Mouse (Mus musculus) liver, embryonic 13.5 days (tissue): Measurements from ENCODE around the gene Acsf2. TPM values are rescaled to one million over a fixed set of nuclear protein-coding genes. Genes with fewer than 3 reads are reported as not detected.

ENCODE experiments used
- ATAC-seq: fragments of 200-750 bp; cut with Nextera tagmentation; 2 replicates; pipeline ENCODE4 v1.8.0; 2017; ENCODE audit warnings: low read depth, mild to moderate bottlenecking, moderate number of reproducible peaks, moderate library complexity
- DNase-seq: peaks from one replicate; pipeline ENCODE4 v3.0.0; 2022
- H3K27ac ChIP-seq: fragments of 300-500 bp; sonication (generic); 2 replicates; pipeline ENCODE4 v1.5.1; 2015; ENCODE audit warnings: moderate library complexity, mild to moderate bottlenecking, inconsistent platforms
- H3K27me3 ChIP-seq: fragments of 300-500 bp; sonication (generic); 2 replicates; pipeline ENCODE4 v1.6.1; 2015; ENCODE audit warnings: mild to moderate bottlenecking, inconsistent platforms
- H3K36me3 ChIP-seq: fragments of 300-500 bp; sonication (generic); 2 replicates; pipeline ENCODE4 v1.6.1; 2015; ENCODE audit warnings: mild to moderate bottlenecking, inconsistent platforms
- H3K4me1 ChIP-seq: fragments of 300-500 bp; sonication (generic); replicated peaks from 2 replicates; pipeline ENCODE4 v1.6.1; 2015; ENCODE audit warnings: inconsistent platforms
- H3K4me2 ChIP-seq: fragments of 300-500 bp; sonication (generic); 2 replicates; pipeline ENCODE4 v1.6.1; 2015; ENCODE audit warnings: inconsistent platforms, mild to moderate bottlenecking, moderate library complexity
- H3K4me3 ChIP-seq: fragments of 300-500 bp; sonication (generic); replicated peaks from 2 replicates; pipeline ENCODE4 v1.5.1; 2015; ENCODE audit warnings: mild to moderate bottlenecking, inconsistent platforms
- H3K9ac ChIP-seq: fragments of 300-500 bp; sonication (generic); 2 replicates; pipeline ENCODE4 v1.6.1; 2015; ENCODE audit warnings: mild to moderate bottlenecking, inconsistent platforms
- H3K9me3 ChIP-seq: fragments of 300-500 bp; sonication (generic); replicated peaks from 2 replicates; pipeline ENCODE4 v1.6.1; 2016; ENCODE audit warnings: inconsistent platforms
- WGBS: fragments of 180-500 bp; shearing (Covaris S2); methylation state at CpG from one replicate; pipeline ENCODE4 v1.1.7; 2015; ENCODE audit not compliant: insufficient replicate concordance; 5-methylcytosine and 5-hydroxymethylcytosine counted together
- polyA plus RNA-seq: library from polyadenylated mRNA; unstranded; fragments of >200 nt; fragmentation: Nextera tagmentation; extraction: Ambion mirVana; gene quantifications from 2 replicates; pipeline ENCODE4 v1.2.1, GENCODE M21; 2015

The Acsf2 gene
- polyA plus RNA-seq, 1 experiment from 2014 or later = 1.3 TPM

DNA sequence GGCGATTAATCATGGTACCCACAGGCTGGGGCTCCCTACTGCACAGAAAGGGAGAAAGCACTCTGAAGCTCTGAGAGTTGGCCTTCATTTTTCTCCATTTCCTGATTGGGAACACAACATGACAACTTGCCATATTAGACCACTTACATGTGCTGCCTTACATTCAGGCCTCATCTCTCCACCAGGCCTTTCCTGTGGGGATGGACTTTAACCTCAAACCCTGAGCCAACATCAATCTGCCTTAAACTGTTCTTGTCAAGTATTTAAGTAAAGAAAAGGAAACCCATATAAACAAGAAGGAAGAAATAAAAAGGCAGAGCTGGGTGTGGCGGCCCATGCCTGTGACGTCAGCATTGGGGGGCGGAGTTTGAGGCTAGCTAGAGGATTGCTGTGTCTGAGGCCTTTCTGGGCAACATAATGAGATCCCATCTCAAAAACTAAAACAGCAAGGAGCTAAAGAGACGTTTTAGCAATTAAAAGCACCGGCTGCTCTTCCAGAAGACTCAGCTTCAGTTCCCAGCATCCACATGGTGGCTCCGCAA is 5.3 kb downstream of the Acsf2 start:
- Histone ChIP-seq H3K9me3 (no peaks in the 10 kb centered on the region), H3K36me3 (no peaks in the 10 kb centered on the region), H3K9ac (no peak overlapping the region), H3K4me3 (no peak overlapping the region), H3K27me3 (no peaks in the 10 kb centered on the region), H3K4me2 (no peak overlapping the region), H3K4me1 (peaks cover 19% of the 10 kb centered on the region), H3K27ac (no peak overlapping the region)
- DNase-seq = peak; percentile 24
- WGBS = 51% methylated on average over 7 of the region's 7 CpGs
- ATAC-seq = no peak

DNA sequence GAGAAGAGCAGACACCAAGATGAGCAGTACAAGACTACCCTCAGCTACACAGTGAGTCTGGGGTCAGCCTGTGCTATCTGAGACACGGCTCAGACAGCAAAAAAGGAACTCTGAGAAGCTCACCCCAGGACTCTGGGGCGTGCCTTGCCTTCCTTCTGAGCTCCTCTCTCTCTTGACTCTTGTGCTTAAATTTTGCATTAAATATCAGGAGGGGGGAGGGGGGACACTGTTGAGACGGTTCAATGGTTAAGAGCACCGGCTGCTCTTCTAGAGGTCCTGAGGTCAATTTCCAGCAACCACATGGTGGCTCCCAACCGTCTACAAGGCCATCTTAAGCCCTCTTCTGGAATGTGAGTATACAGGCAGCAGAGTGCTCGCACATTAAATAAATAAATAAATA is 14.2 kb downstream of the Acsf2 start:
- Histone ChIP-seq H3K27me3 (no peaks in the 10 kb centered on the region), H3K27ac (no peak overlapping the region), H3K9me3 (no peaks in the 10 kb centered on the region), H3K9ac (no peak overlapping the region), H3K4me1 (peaks cover 10% of the 10 kb centered on the region), H3K36me3 (no peaks in the 10 kb centered on the region), H3K4me3 (no peak overlapping the region), H3K4me2 (no peak overlapping the region)
- ATAC-seq = no peak
- no peak for DNase-seq
- WGBS = 60% methylated on average over 6 of the region's 6 CpGs

GRCm38 (mm10) chr11:94585091-94585490 is 16.6 kb downstream of the Acsf2 start:
- 81% methylated on average over 9 of the region's 9 CpGs for WGBS
- H3K9ac ChIP-seq = no peak overlapping the region
- DNase-seq (no peak), ATAC-seq (no peak)
- H3K36me3 ChIP-seq = no peaks in the 10 kb centered on the region
- H3K27ac ChIP-seq = no peak overlapping the region
- H3K4me3 ChIP-seq = no peak overlapping the region
- no peaks in the 10 kb centered on the region for H3K9me3 ChIP-seq
- no peaks in the 10 kb centered on the region for H3K27me3 ChIP-seq
- H3K4me2 ChIP-seq = no peak overlapping the region
- H3K4me1 ChIP-seq = 0 out of 2 replicates have a peak, but pooled peaks cover 5% of the 10 kb centered on the region

DNA sequence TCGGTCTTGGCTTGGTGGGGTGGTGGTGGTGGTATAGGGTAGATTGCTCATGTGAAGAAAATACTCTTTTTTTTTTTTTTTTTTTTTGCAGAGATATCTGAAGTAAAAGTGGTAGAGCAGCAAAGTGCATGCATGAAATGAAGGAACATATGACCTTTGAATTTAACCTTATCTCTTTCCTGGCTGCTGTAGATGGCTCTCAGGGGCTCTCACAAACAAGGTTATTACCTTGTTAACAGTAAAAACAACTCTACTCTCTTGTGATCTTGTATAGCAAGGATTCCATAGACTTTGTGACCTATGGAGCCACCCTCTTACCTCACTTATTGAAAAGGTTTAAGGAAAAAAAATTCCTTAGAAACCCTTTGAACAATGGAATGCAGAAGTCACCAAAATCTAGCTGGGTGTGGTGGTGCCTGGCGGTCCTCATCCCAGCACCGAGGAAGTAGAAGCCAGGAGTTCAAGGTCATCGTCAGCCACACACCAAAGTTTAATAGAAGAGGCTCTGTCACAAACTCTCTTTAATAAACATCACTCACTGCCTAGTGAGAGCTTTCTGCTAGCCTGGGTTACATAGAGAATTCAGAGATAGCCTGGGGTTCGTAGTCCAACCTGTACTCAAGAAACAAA is 21.4 kb downstream of the Acsf2 start:
- Histone ChIP-seq H3K27ac (no peak overlapping the region), H3K4me3 (no peak overlapping the region)

GRCm38 (mm10) chr11:94576361-94576760 is 25.3 kb downstream of the Acsf2 start:
- Histone ChIP-seq H3K27ac (no peak overlapping the region), H3K4me1 (no peaks in the 10 kb centered on the region; the same call in 1 of the 2 replicates), H3K9me3 (no peaks in the 10 kb centered on the region), H3K4me2 (no peak overlapping the region), H3K36me3 (no peaks in the 10 kb centered on the region), H3K9ac (no peak overlapping the region), H3K4me3 (no peak overlapping the region), H3K27me3 (no peaks in the 10 kb centered on the region)
- DNase-seq (no peak), ATAC-seq (no peak)
- WGBS = 71% methylated on average over 9 of the region's 9 CpGs

More for the DNA sequence above, 21.4 kb downstream of the Acsf2 start:
- no peak for DNase-seq
- Histone ChIP-seq H3K4me2 (no peak overlapping the region), H3K9ac (no peak overlapping the region), H3K36me3 (no peaks in the 10 kb centered on the region), H3K27me3 (no peaks in the 10 kb centered on the region), H3K9me3 (no peaks in the 10 kb centered on the region), H3K4me1 (no peaks in the 10 kb centered on the region)
- ATAC-seq = no peak
- 70% methylated on average over 5 of the region's 5 CpGs for WGBS

DNA sequence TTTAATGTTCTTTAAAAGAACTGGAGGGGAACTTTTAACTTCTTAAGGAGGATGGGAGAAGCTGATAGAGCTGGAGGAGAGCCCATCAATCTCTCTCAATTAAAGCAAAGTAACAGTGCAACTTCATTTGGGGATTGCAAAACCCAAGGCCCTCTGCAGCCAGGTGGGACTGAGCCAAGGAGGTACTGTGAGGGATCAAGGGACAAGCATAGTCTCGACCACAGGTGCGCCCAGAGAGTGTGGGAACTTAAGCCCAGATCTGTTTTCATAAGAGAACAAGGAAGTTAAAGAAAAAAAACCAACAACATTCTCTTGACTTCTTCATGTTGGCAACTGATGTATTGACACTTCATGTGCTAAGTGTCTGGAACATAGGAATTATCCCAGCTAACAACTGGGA is 26.6 kb downstream of the Acsf2 start:
- Histone ChIP-seq H3K36me3 (no peaks in the 10 kb centered on the region), H3K27ac (no peak overlapping the region), H3K27me3 (no peaks in the 10 kb centered on the region), H3K4me2 (no peak overlapping the region), H3K4me3 (no peak overlapping the region), H3K4me1 (no peaks in the 10 kb centered on the region; the same call in none of the 2 replicates), H3K9me3 (no peaks in the 10 kb centered on the region), H3K9ac (no peak overlapping the region)
- DNase-seq (no peak), ATAC-seq (no peak)
- WGBS = 43% methylated on average over 2 of the region's 2 CpGs

GRCm38 (mm10) chr11:94574560-94574959 is 27.1 kb downstream of the Acsf2 start:
- no peak for ATAC-seq
- Histone ChIP-seq H3K9me3 (no peaks in the 10 kb centered on the region), H3K27ac (no peak overlapping the region), H3K4me3 (no peak overlapping the region), H3K27me3 (no peaks in the 10 kb centered on the region), H3K4me1 (no peaks in the 10 kb centered on the region; the same call in none of the 2 replicates), H3K4me2 (no peak overlapping the region), H3K36me3 (no peaks in the 10 kb centered on the region), H3K9ac (no peak overlapping the region)
- WGBS = 16% methylated on average over 7 of the region's 7 CpGs
- DNase-seq = no peak

DNA sequence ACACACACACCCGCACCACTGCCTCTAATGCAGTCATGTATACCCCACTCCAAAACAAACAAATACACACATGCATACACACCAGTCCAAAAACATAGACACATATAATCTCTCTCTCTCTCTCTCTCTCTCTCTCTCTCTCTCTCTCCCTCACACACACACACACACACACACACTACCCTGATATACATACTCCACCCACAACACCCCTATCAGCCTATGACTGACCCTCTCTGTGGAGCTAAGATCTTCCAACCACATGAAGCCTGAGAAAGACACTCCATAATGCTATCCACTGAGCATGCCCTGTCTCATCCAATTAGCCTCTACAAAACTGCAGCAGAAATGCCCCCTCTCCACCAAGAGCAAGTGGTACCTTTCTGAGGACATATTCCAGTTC is 29.8 kb downstream of the Acsf2 start:
- ATAC-seq = peak; percentile 51; the same call in 1 of the 2 replicates
- H3K27ac ChIP-seq = no peak overlapping the region
- no peak for DNase-seq
- H3K36me3 ChIP-seq = 0 out of 2 replicates have a peak, but pooled peaks cover 5% of the 10 kb centered on the region
- no peak overlapping the region for H3K9ac ChIP-seq
- no peak overlapping the region for H3K4me2 ChIP-seq
- H3K9me3 ChIP-seq = no peaks in the 10 kb centered on the region
- H3K4me3 ChIP-seq = no peak overlapping the region
- WGBS = 77% methylated on average over 1 of the region's 1 CpGs
- H3K4me1 ChIP-seq = peaks cover 3% of the 10 kb centered on the region
- no peaks in the 10 kb centered on the region for H3K27me3 ChIP-seq

DNA sequence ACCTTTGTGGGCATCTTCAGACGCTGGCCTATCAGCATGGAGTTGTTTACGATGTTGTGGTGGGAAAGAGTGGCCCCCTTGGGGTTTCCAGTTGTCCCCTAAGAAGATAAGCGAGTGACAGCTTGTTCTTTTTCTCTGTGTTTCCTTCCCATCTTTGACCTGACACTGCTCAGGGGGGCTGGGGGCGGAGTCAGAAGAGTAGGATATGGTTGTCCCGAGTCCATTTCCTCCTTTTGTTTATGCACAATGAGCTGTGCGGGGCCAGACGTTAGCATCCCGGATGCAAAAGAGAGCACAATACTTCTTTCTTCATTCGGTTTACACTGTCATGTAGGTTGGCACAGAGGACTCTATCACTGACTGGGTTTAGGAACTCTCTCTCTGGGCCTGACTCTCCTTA is 31.1 kb downstream of the Acsf2 start:
- WGBS = 23% methylated on average over 9 of the region's 9 CpGs
- Histone ChIP-seq H3K9ac (no peak overlapping the region), H3K9me3 (no peaks in the 10 kb centered on the region), H3K36me3 (0 out of 2 replicates have a peak, but pooled peaks cover 5% of the 10 kb centered on the region), H3K27ac (peak overlapping the region; percentile 18; the same call in 1 of the 2 replicates), H3K4me3 (no peak overlapping the region), H3K27me3 (peaks cover 5% of the 10 kb centered on the region), H3K4me2 (no peak overlapping the region), H3K4me1 (peaks cover 3% of the 10 kb centered on the region)
- ATAC-seq (peak; percentile 25; the same call in 1 of the 2 replicates), DNase-seq (no peak)

GRCm38 (mm10) chr11:94567326-94567725 is 34.3 kb downstream of the Acsf2 start:
- Histone ChIP-seq H3K4me2 (no peak overlapping the region), H3K4me1 (peaks cover 19% of the 10 kb centered on the region), H3K9ac (no peak overlapping the region), H3K9me3 (no peaks in the 10 kb centered on the region), H3K4me3 (no peak overlapping the region), H3K36me3 (0 out of 2 replicates have a peak, but pooled peaks cover 5% of the 10 kb centered on the region), H3K27me3 (peaks cover 28% of the 10 kb centered on the region), H3K27ac (no peak overlapping the region)
- DNase-seq = no peak
- no peak for ATAC-seq
- WGBS = 60% methylated on average over 7 of the region's 7 CpGs

GRCm38 (mm10) chr11:94566534-94566933 is 35.1 kb downstream of the Acsf2 start:
- no peak for DNase-seq
- H3K27me3 ChIP-seq = peaks cover 28% of the 10 kb centered on the region
- H3K4me1 ChIP-seq = peaks cover 19% of the 10 kb centered on the region
- H3K4me3 ChIP-seq = no peak overlapping the region
- no peak overlapping the region for H3K27ac ChIP-seq
- H3K4me2 ChIP-seq = no peak overlapping the region
- no peaks in the 10 kb centered on the region for H3K9me3 ChIP-seq
- H3K36me3 ChIP-seq = 0 out of 2 replicates have a peak, but pooled peaks cover 5% of the 10 kb centered on the region
- peak; percentile 28 for ATAC-seq
- H3K9ac ChIP-seq = no peak overlapping the region
- 39% methylated on average over 6 of the region's 6 CpGs for WGBS

GRCm38 (mm10) chr11:94565151-94565479 is 36.6 kb downstream of the Acsf2 start:
- Histone ChIP-seq H3K4me3 (peak overlapping the region; percentile 28; the same call in 1 of the 2 replicates), H3K9ac (no peak overlapping the region), H3K9me3 (no peaks in the 10 kb centered on the region), H3K36me3 (0 out of 2 replicates have a peak, but pooled peaks cover 5% of the 10 kb centered on the region), H3K27me3 (peaks cover 28% of the 10 kb centered on the region), H3K4me2 (peak overlapping the region; percentile 57), H3K27ac (no peak overlapping the region), H3K4me1 (peaks cover 19% of the 10 kb centered on the region)
- DNase-seq = no peak
- ATAC-seq = no peak
- 13% methylated on average over 16 of the region's 16 CpGs for WGBS
